ENCODE assay signal across 8 mouse cellular contexts in the genomic region with DNA sequence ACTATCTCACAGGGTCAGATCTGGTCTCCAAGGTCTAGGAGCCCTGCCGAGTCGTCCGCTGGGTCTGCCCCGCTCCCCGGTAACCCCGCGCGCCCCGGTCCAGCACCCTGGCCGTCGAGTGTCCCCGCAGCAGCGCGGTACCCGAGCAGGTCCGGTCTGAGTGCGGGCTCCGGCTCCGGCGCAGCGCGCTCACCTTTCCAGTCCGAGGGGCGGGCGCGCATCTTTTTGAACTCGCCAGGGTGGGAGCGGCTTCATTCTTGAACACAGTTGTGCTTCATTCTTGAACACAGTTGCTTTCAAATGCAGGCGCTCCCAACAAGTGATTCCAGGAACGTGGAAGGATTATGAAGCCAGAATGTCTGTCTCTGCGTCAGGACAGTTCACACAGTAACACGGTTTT. TPM values are rescaled to one million over a fixed set of nuclear protein-coding genes. Genes with fewer than 3 reads are reported as not detected.
DNase-seq lines count a peak whose midpoint lies in the region; ATAC-seq lines count a peak whose summit lies in the region.

No protein-coding gene starts in this region.

- peaks cover 24% of the 10 kb centered on the region for H3K27me3 ChIP-seq in heart, embryonic 13.5 days (replicated peaks)
- H3K27me3 ChIP-seq in hindbrain, embryonic 12.5 days: peaks cover 14% of the 10 kb centered on the region
- H3K27me3 ChIP-seq in midbrain, embryonic 15.5 days (replicated peaks): 0 out of 2 replicates have a peak, but pooled peaks cover 7% of the 10 kb centered on the region

- H3K4me1 ChIP-seq in heart, embryonic 13.5 days: peaks cover 11% of the 10 kb centered on the region
- peaks cover 5% of the 10 kb centered on the region for H3K4me1 ChIP-seq in hindbrain, embryonic 12.5 days
- H3K4me1 ChIP-seq in midbrain, embryonic 15.5 days: peaks cover 8% of the 10 kb centered on the region

- no peaks in the 10 kb centered on the region for H3K9me3 ChIP-seq in heart, embryonic 13.5 days
- H3K9me3 ChIP-seq in hindbrain, embryonic 12.5 days (replicated peaks): no peaks in the 10 kb centered on the region
- H3K9me3 ChIP-seq in midbrain, embryonic 15.5 days: no peaks in the 10 kb centered on the region

- 3% methylated on average over 32 of the region's 32 CpGs for WGBS in heart, embryonic 13.5 days
- 5% methylated on average over 32 of the region's 32 CpGs for WGBS in hindbrain, embryonic 12.5 days
- 3% methylated on average over 32 of the region's 32 CpGs for WGBS in midbrain, embryonic 15.5 days

- intact Hi-C loops in left cerebral cortex, postnatal 4 days (cut with DNase I): no loop called here

- H3K9ac ChIP-seq in heart, embryonic 13.5 days: peak overlapping the region; percentile 66
- peak overlapping the region; percentile 47 for H3K9ac ChIP-seq in hindbrain, embryonic 12.5 days
- peak overlapping the region; percentile 35 for H3K9ac ChIP-seq in midbrain, embryonic 15.5 days

- peak overlapping the region; percentile 46 for H3K4me3 ChIP-seq in heart, embryonic 13.5 days
- peak overlapping the region; percentile 29 for H3K4me3 ChIP-seq in hindbrain, embryonic 12.5 days
- peak overlapping the region; percentile 39 for H3K4me3 ChIP-seq in midbrain, embryonic 15.5 days

- H3K36me3 ChIP-seq in heart, embryonic 13.5 days: no peaks in the 10 kb centered on the region
- no peaks in the 10 kb centered on the region for H3K36me3 ChIP-seq in hindbrain, embryonic 12.5 days
- no peaks in the 10 kb centered on the region for H3K36me3 ChIP-seq in midbrain, embryonic 15.5 days (replicated peaks)

- ATAC-seq in heart, embryonic 13.5 days (ENCODE audit: extremely low read depth, insufficient number of reproducible peaks, low FRiP score, low TSS enrichment): no peak
- ATAC-seq in hindbrain, embryonic 12.5 days (ENCODE audit: low FRiP score): no peak
- ATAC-seq in midbrain, embryonic 15.5 days (replicated peaks): no peak

- H3K4me2 ChIP-seq in heart, embryonic 13.5 days: peak overlapping the region; percentile 70
- peak overlapping the region; percentile 55 for H3K4me2 ChIP-seq in hindbrain, embryonic 12.5 days (replicated peaks)
- H3K4me2 ChIP-seq in midbrain, embryonic 15.5 days: peak overlapping the region; percentile 67

- no peak overlapping the region for H3K27ac ChIP-seq in heart, embryonic 13.5 days (replicated peaks)
- no peak overlapping the region for H3K27ac ChIP-seq in hindbrain, embryonic 12.5 days
- H3K27ac ChIP-seq in midbrain, embryonic 15.5 days: no peak overlapping the region

- DNase-seq in heart, adult 9 months (ENCODE audit: low spot score in 2 of 2): no peak
- DNase-seq in R1 (ENCODE audit: low read depth, low spot score): peak; percentile 74
- no peak for DNase-seq in ovary, postnatal 10 days (ENCODE audit: low spot score)
- DNase-seq in left cerebral cortex, postnatal 4 days: no peak
- no peak for DNase-seq in right cerebral cortex, postnatal 25 days

RNA-seq across cellular contexts. Expression of a gene that starts 4.2 kb away (rescaled TPM):
- 11.5 and 13.2 TPM in 2 replicates for polyA plus RNA-seq in heart, embryonic 13.5 days (2015; fragmentation: Nextera tagmentation; extraction: Ambion mirVana)
- polyA plus RNA-seq in hindbrain, embryonic 12.5 days (2016; fragmentation: Nextera tagmentation; extraction: Ambion mirVana): 21.8 and 22.3 TPM in 2 replicates
- polyA plus RNA-seq in midbrain, embryonic 15.5 days (2015; fragmentation: Nextera tagmentation; extraction: Ambion mirVana): 14.5 and 16.3 TPM in 2 replicates
- total RNA-seq in left cerebral cortex, postnatal 4 days (2021): 10 to 100 TPM; 11.6 to 11.9 TPM

RNA-seq across cellular contexts. Expression of a gene that starts 4.3 kb away (rescaled TPM):
- 0.20 and 0.39 TPM in 2 replicates for polyA plus RNA-seq in heart, embryonic 13.5 days (2015; fragmentation: Nextera tagmentation; extraction: Ambion mirVana)
- polyA plus RNA-seq in hindbrain, embryonic 12.5 days (2016; fragmentation: Nextera tagmentation; extraction: Ambion mirVana): 2.0 and 2.3 TPM in 2 replicates
- 1.2 TPM in 2 replicates for polyA plus RNA-seq in midbrain, embryonic 15.5 days (2015; fragmentation: Nextera tagmentation; extraction: Ambion mirVana)
- 1 to 10 TPM; 1.4 to 2.3 TPM for total RNA-seq in left cerebral cortex, postnatal 4 days (2021)

RNA-seq across cellular contexts. Expression of a gene that starts 16.0 kb away (rescaled TPM):
- 12.0 and 13.6 TPM in 2 replicates for polyA plus RNA-seq in heart, embryonic 13.5 days (2015; fragmentation: Nextera tagmentation; extraction: Ambion mirVana)
- 16.3 and 16.7 TPM in 2 replicates for polyA plus RNA-seq in hindbrain, embryonic 12.5 days (2016; fragmentation: Nextera tagmentation; extraction: Ambion mirVana)
- 14.8 and 16.0 TPM in 2 replicates for polyA plus RNA-seq in midbrain, embryonic 15.5 days (2015; fragmentation: Nextera tagmentation; extraction: Ambion mirVana)
- total RNA-seq in left cerebral cortex, postnatal 4 days (2021): 10 to 100 TPM; 14.4 to 14.5 TPM

RNA-seq across cellular contexts. Expression of a gene that starts 16.1 kb away (rescaled TPM):
- 1.4 and 1.5 TPM in 2 replicates for polyA plus RNA-seq in heart, embryonic 13.5 days (2015; fragmentation: Nextera tagmentation; extraction: Ambion mirVana)
- 11.5 and 12.6 TPM in 2 replicates for polyA plus RNA-seq in hindbrain, embryonic 12.5 days (2016; fragmentation: Nextera tagmentation; extraction: Ambion mirVana)
- 27.9 and 30.0 TPM in 2 replicates for polyA plus RNA-seq in midbrain, embryonic 15.5 days (2015; fragmentation: Nextera tagmentation; extraction: Ambion mirVana)
- total RNA-seq in left cerebral cortex, postnatal 4 days (2021): 10 to 100 TPM; 17.7 to 19.0 TPM

RNA-seq across cellular contexts. Expression of a gene that starts 37.3 kb away (rescaled TPM):
- polyA plus RNA-seq in heart, embryonic 13.5 days (2015; fragmentation: Nextera tagmentation; extraction: Ambion mirVana): not detected in 2 replicates
- not detected in 2 replicates for polyA plus RNA-seq in hindbrain, embryonic 12.5 days (2016; fragmentation: Nextera tagmentation; extraction: Ambion mirVana)
- not detected in 2 replicates for polyA plus RNA-seq in midbrain, embryonic 15.5 days (2015; fragmentation: Nextera tagmentation; extraction: Ambion mirVana)
- not detected for total RNA-seq in left cerebral cortex, postnatal 4 days (2021)
